Mouse (Mus musculus): ENCODE measurements around the gene Traf4. TPM values are rescaled to one million over a fixed set of nuclear protein-coding genes. Genes with fewer than 3 reads are reported as not detected.

The Traf4 gene
- polyA plus RNA-seq, 1 experiment from 2014 or later = 83.8 TPM

- WGBS = 78% methylated on average over 6 of the region's 6 CpGs
- Histone ChIP-seq H3K27ac (ENCODE audit: low read length) (no peak overlapping the region), H3K4me2 (ENCODE audit: low read length) (no peak overlapping the region), H3K27me3 (ENCODE audit: control insufficient read depth, insufficient read depth, low read depth, low read length) (no peaks in the 10 kb centered on the region), H3K9ac (ENCODE audit: low read depth, low read length) (no peak overlapping the region), H3K9me3 (replicated peaks; ENCODE audit: control insufficient read depth, low read length, poor library complexity, severe bottlenecking) (no peaks in the 10 kb centered on the region), H3K36me3 (ENCODE audit: control insufficient read depth, insufficient read depth, low read length) (no peaks in the 10 kb centered on the region), H3K4me1 (ENCODE audit: control insufficient read depth, insufficient read depth, low read length) (peaks cover 8% of the 10 kb centered on the region; the same call in 1 of the 2 replicates), H3K4me3 (ENCODE audit: low read depth, low read length) (no peak overlapping the region)
- no peak for ATAC-seq
Measured at GRCm38 (mm10) chr11:78125691-78126090, 39.7 kb downstream of the Traf4 start.

- Histone ChIP-seq H3K27ac (ENCODE audit: low read length) (no peak overlapping the region), H3K36me3 (ENCODE audit: control insufficient read depth, insufficient read depth, low read length) (no peaks in the 10 kb centered on the region), H3K9ac (ENCODE audit: low read depth, low read length) (no peak overlapping the region), H3K9me3 (replicated peaks; ENCODE audit: control insufficient read depth, low read length, poor library complexity, severe bottlenecking) (no peaks in the 10 kb centered on the region), H3K4me2 (ENCODE audit: low read length) (no peak overlapping the region), H3K4me3 (ENCODE audit: low read depth, low read length) (no peak overlapping the region), H3K4me1 (ENCODE audit: control insufficient read depth, insufficient read depth, low read length) (peaks cover 18% of the 10 kb centered on the region; the same call in 1 of the 2 replicates), H3K27me3 (ENCODE audit: control insufficient read depth, insufficient read depth, low read depth, low read length) (no peaks in the 10 kb centered on the region)
- no peak for ATAC-seq
Measured at GRCm38 (mm10) chr11:78123782-78124181, 41.6 kb downstream of the Traf4 start.

GRCm38 (mm10) chr11:78122815-78123214 is 42.6 kb downstream of the Traf4 start:
- 82% methylated on average over 4 of the region's 4 CpGs for WGBS
- no peak for ATAC-seq
- Histone ChIP-seq H3K9ac (ENCODE audit: low read depth, low read length) (no peak overlapping the region), H3K9me3 (replicated peaks; ENCODE audit: control insufficient read depth, low read length, poor library complexity, severe bottlenecking) (no peaks in the 10 kb centered on the region), H3K27me3 (ENCODE audit: control insufficient read depth, insufficient read depth, low read depth, low read length) (no peaks in the 10 kb centered on the region), H3K4me1 (ENCODE audit: control insufficient read depth, insufficient read depth, low read length) (peaks cover 27% of the 10 kb centered on the region), H3K4me3 (ENCODE audit: low read depth, low read length) (no peak overlapping the region), H3K27ac (ENCODE audit: low read length) (no peak overlapping the region), H3K4me2 (ENCODE audit: low read length) (no peak overlapping the region), H3K36me3 (ENCODE audit: control insufficient read depth, insufficient read depth, low read length) (no peaks in the 10 kb centered on the region)

GRCm38 (mm10) chr11:78121176-78121575 is 44.2 kb downstream of the Traf4 start:
- H3K36me3 ChIP-seq (ENCODE audit: control insufficient read depth, insufficient read depth, low read length) = no peaks in the 10 kb centered on the region
- H3K9me3 ChIP-seq (replicated peaks; ENCODE audit: control insufficient read depth, low read length, poor library complexity, severe bottlenecking) = no peaks in the 10 kb centered on the region
- WGBS = 27% methylated on average over 5 of the region's 5 CpGs
- no peaks in the 10 kb centered on the region for H3K27me3 ChIP-seq (ENCODE audit: control insufficient read depth, insufficient read depth, low read depth, low read length)
- H3K9ac ChIP-seq (ENCODE audit: low read depth, low read length) = no peak overlapping the region
- no peak for ATAC-seq
- H3K4me2 ChIP-seq (ENCODE audit: low read length) = no peak overlapping the region
- peak overlapping the region; percentile 38; the same call in 1 of the 2 replicates for H3K27ac ChIP-seq (ENCODE audit: low read length)
- no peak overlapping the region for H3K4me3 ChIP-seq (ENCODE audit: low read depth, low read length)
- H3K4me1 ChIP-seq (ENCODE audit: control insufficient read depth, insufficient read depth, low read length) = peaks cover 40% of the 10 kb centered on the region

- Histone ChIP-seq H3K27ac (ENCODE audit: low read length) (no peak overlapping the region), H3K4me2 (ENCODE audit: low read length) (no peak overlapping the region), H3K4me1 (ENCODE audit: control insufficient read depth, insufficient read depth, low read length) (peaks cover 42% of the 10 kb centered on the region), H3K4me3 (ENCODE audit: low read depth, low read length) (no peak overlapping the region), H3K9ac (ENCODE audit: low read depth, low read length) (no peak overlapping the region), H3K27me3 (ENCODE audit: control insufficient read depth, insufficient read depth, low read depth, low read length) (no peaks in the 10 kb centered on the region), H3K36me3 (ENCODE audit: control insufficient read depth, insufficient read depth, low read length) (no peaks in the 10 kb centered on the region), H3K9me3 (replicated peaks; ENCODE audit: control insufficient read depth, low read length, poor library complexity, severe bottlenecking) (no peaks in the 10 kb centered on the region)
- 82% methylated on average over 8 of the region's 8 CpGs for WGBS
- ATAC-seq = no peak
Measured at GRCm38 (mm10) chr11:78119898-78120297, 45.5 kb downstream of the Traf4 start.

- Histone ChIP-seq H3K36me3 (ENCODE audit: control insufficient read depth, insufficient read depth, low read length) (no peaks in the 10 kb centered on the region), H3K27ac (ENCODE audit: low read length) (no peak overlapping the region), H3K4me1 (ENCODE audit: control insufficient read depth, insufficient read depth, low read length) (peaks cover 56% of the 10 kb centered on the region), H3K4me2 (ENCODE audit: low read length) (no peak overlapping the region), H3K9me3 (replicated peaks; ENCODE audit: control insufficient read depth, low read length, poor library complexity, severe bottlenecking) (no peaks in the 10 kb centered on the region), H3K9ac (ENCODE audit: low read depth, low read length) (no peak overlapping the region), H3K27me3 (ENCODE audit: control insufficient read depth, insufficient read depth, low read depth, low read length) (no peaks in the 10 kb centered on the region), H3K4me3 (ENCODE audit: low read depth, low read length) (no peak overlapping the region)
- no peak for ATAC-seq
Measured at GRCm38 (mm10) chr11:78118467-78118866, 46.9 kb downstream of the Traf4 start.

GRCm38 (mm10) chr11:78116146-78116410 is 49.3 kb downstream of the Traf4 start:
- H3K27me3 ChIP-seq (ENCODE audit: control insufficient read depth, insufficient read depth, low read depth, low read length) = no peaks in the 10 kb centered on the region
- H3K4me2 ChIP-seq (ENCODE audit: low read length) = peak overlapping the region; percentile 80
- WGBS = 6% methylated on average over 5 of the region's 5 CpGs
- no peaks in the 10 kb centered on the region for H3K36me3 ChIP-seq (ENCODE audit: control insufficient read depth, insufficient read depth, low read length)
- H3K27ac ChIP-seq (ENCODE audit: low read length) = peak overlapping the region; percentile 90
- peak overlapping the region; percentile 84 for H3K4me3 ChIP-seq (ENCODE audit: low read depth, low read length)
- peak overlapping the region; percentile 92 for H3K9ac ChIP-seq (ENCODE audit: low read depth, low read length)
- H3K9me3 ChIP-seq (replicated peaks; ENCODE audit: control insufficient read depth, low read length, poor library complexity, severe bottlenecking) = no peaks in the 10 kb centered on the region
- no peak for ATAC-seq
- H3K4me1 ChIP-seq (ENCODE audit: control insufficient read depth, insufficient read depth, low read length) = peaks cover 52% of the 10 kb centered on the region

GRCm38 (mm10) chr11:78115367-78116145 is 49.8 kb downstream of the Traf4 start:
- ATAC-seq = peak; percentile 99
- Histone ChIP-seq H3K9ac (ENCODE audit: low read depth, low read length) (peak overlapping the region; percentile 92), H3K4me2 (ENCODE audit: low read length) (peak overlapping the region; percentile 80), H3K27me3 (ENCODE audit: control insufficient read depth, insufficient read depth, low read depth, low read length) (no peaks in the 10 kb centered on the region), H3K36me3 (ENCODE audit: control insufficient read depth, insufficient read depth, low read length) (no peaks in the 10 kb centered on the region), H3K27ac (ENCODE audit: low read length) (peak overlapping the region; percentile 90), H3K9me3 (replicated peaks; ENCODE audit: control insufficient read depth, low read length, poor library complexity, severe bottlenecking) (no peaks in the 10 kb centered on the region), H3K4me3 (ENCODE audit: low read depth, low read length) (peak overlapping the region; percentile 84), H3K4me1 (ENCODE audit: control insufficient read depth, insufficient read depth, low read length) (peaks cover 47% of the 10 kb centered on the region)
- under 1% methylated on average over 29 of the region's 37 CpGs for WGBS

GRCm38 (mm10) chr11:78114676-78115366 is 50.6 kb downstream of the Traf4 start:
- H3K4me1 ChIP-seq (ENCODE audit: control insufficient read depth, insufficient read depth, low read length) = peaks cover 44% of the 10 kb centered on the region
- peak overlapping the region; percentile 80 for H3K4me2 ChIP-seq (ENCODE audit: low read length)
- H3K27ac ChIP-seq (ENCODE audit: low read length) = peak overlapping the region; percentile 90
- peak overlapping the region; percentile 92 for H3K9ac ChIP-seq (ENCODE audit: low read depth, low read length)
- WGBS = 8% methylated on average over 19 of the region's 19 CpGs
- no peaks in the 10 kb centered on the region for H3K9me3 ChIP-seq (replicated peaks; ENCODE audit: control insufficient read depth, low read length, poor library complexity, severe bottlenecking)
- no peaks in the 10 kb centered on the region for H3K27me3 ChIP-seq (ENCODE audit: control insufficient read depth, insufficient read depth, low read depth, low read length)
- ATAC-seq = no peak
- H3K36me3 ChIP-seq (ENCODE audit: control insufficient read depth, insufficient read depth, low read length) = no peaks in the 10 kb centered on the region
- H3K4me3 ChIP-seq (ENCODE audit: low read depth, low read length) = peak overlapping the region; percentile 84

All from midbrain, embryonic 16.5 days (tissue).